Mouse (Mus musculus) fibroblast of lung, adult 2 months (primary cell): ENCODE results near the gene Birc6.
"Not testable (repeated sequence)": the region's sequence is repeated elsewhere in the genome, so short reads cannot be mapped to it uniquely, and the experiment has no call there.

Source experiments
- DNase-seq: peaks from one replicate; pipeline ENCODE4 v3.0.0-alpha.2; 2011; ENCODE audit warnings: low read depth

The Birc6 gene

GRCm38 (mm10) chr17:74564151-74564550 lies 36.1 kb downstream of the Birc6 start:
- DNase-seq: no peak

- no peak for DNase-seq
Measured at GRCm38 (mm10) chr17:74569219-74569618, 41.1 kb downstream of the Birc6 start.

- DNase-seq: peak; percentile 23
Measured at GRCm38 (mm10) chr17:74570585-74570984, 42.5 kb downstream of the Birc6 start.

- DNase-seq: no peak
Measured at GRCm38 (mm10) chr17:74577173-74577572, 49.1 kb downstream of the Birc6 start.

- no peak for DNase-seq
Measured at GRCm38 (mm10) chr17:74579586-74579985, 51.5 kb downstream of the Birc6 start.

GRCm38 (mm10) chr17:74580738-74581137 lies 52.6 kb downstream of the Birc6 start:
- DNase-seq: no peak

GRCm38 (mm10) chr17:74586768-74587167 lies 58.7 kb downstream of the Birc6 start:
- DNase-seq: no peak

GRCm38 (mm10) chr17:74598908-74599307 lies 70.8 kb downstream of the Birc6 start:
- no peak for DNase-seq

- no peak for DNase-seq
Measured at GRCm38 (mm10) chr17:74599396-74599795, 71.3 kb downstream of the Birc6 start.

- no peak for DNase-seq
Measured at GRCm38 (mm10) chr17:74601201-74601600, 73.1 kb downstream of the Birc6 start.

GRCm38 (mm10) chr17:74630798-74631197 lies 102.7 kb downstream of the Birc6 start:
- peak; percentile 46 for DNase-seq

GRCm38 (mm10) chr17:74642445-74642844 lies 114.3 kb downstream of the Birc6 start:
- DNase-seq: peak; percentile 12

- no peak for DNase-seq
Measured at GRCm38 (mm10) chr17:74658362-74658761, 130.3 kb downstream of the Birc6 start.

- DNase-seq: no peak
Measured at GRCm38 (mm10) chr17:74668010-74668409, 139.9 kb downstream of the Birc6 start.

- DNase-seq: no peak
Measured at GRCm38 (mm10) chr17:74670031-74670430, 141.9 kb downstream of the Birc6 start.

- no peak for DNase-seq
Measured at GRCm38 (mm10) chr17:74672446-74672845, 144.4 kb downstream of the Birc6 start.

GRCm38 (mm10) chr17:74673251-74673650 lies 145.2 kb downstream of the Birc6 start:
- peak; percentile 31 for DNase-seq

- DNase-seq: no peak
Measured at GRCm38 (mm10) chr17:74678061-74678460, 150.0 kb downstream of the Birc6 start.

- no peak for DNase-seq
Measured at GRCm38 (mm10) chr17:74684927-74685326, 156.8 kb downstream of the Birc6 start.

GRCm38 (mm10) chr17:74688555-74688954 lies 160.5 kb downstream of the Birc6 start:
- no peak for DNase-seq

GRCm38 (mm10) chr17:74689406-74689805 lies 161.3 kb downstream of the Birc6 start:
- no peak for DNase-seq

GRCm38 (mm10) chr17:74701661-74702060 lies 173.6 kb downstream of the Birc6 start:
- DNase-seq: not testable (repeated sequence)

GRCm38 (mm10) chr17:74705480-74705879 lies 177.4 kb downstream of the Birc6 start:
- no peak for DNase-seq

GRCm38 (mm10) chr17:74706593-74706992 lies 178.5 kb downstream of the Birc6 start:
- no peak for DNase-seq

- no peak for DNase-seq
Measured at GRCm38 (mm10) chr17:74707637-74708152, 179.6 kb downstream of the Birc6 start.
